Mouse (Mus musculus): ENCODE measurements around the gene Polrmt.

Gene Polrmt

DNA sequence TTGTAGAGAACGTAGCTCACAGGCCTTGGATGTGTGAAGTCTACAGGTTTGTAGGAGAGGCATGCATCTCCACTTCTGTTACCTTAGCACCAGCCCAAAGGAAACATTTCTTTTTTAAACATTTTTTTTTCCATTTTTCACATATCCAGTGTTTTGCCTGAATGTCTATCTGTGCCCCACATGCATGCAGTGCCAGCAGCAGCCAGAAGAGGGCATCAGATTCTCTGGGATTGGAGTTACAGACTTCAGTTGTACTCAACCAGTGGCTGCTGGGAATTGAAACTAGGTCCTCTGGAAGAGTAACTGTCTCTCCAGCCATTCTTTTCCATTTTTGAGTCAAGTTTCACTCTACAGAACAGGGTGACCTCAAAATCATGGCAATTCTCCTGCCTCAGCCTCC, 13.9 kb downstream of the Polrmt start:
- no peak for TF ChIP-seq GATA4 (IDR thresholded peaks at IDR 0.05; ENCODE audit: insufficient replicate concordance, low read length)

DNA sequence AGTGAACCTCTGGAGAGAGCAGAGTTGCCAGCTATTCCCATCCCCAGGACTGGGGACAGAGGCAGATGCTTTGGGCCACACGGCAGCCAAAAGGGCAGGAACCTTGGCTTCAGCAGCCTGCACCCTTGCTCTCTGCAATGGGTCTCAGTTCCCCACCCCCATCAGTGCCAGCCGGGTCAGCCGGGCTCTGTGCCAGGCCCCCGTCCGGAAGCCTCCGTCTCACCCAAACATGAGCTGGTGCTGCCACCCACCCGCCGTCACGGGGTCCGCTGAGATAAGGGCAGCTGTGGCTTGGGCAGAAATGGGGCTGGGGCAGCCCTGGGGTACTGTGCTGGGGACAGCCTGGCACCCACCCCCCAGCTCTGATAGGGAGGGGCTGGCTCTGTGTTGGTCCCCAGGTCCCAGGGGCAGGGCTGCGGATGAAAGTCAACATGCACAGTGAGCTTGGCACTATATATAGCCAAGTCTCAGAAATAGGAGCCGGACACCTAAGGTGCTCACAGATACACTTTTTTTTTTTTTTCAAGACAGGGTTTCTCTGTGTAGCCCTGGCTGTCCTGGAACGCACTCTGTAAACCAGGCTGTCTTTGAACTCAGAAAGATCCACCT, 16.9 kb downstream of the Polrmt start:
- no peak for TF ChIP-seq GATA4 (IDR thresholded peaks at IDR 0.05; ENCODE audit: insufficient replicate concordance, low read length)

DNA sequence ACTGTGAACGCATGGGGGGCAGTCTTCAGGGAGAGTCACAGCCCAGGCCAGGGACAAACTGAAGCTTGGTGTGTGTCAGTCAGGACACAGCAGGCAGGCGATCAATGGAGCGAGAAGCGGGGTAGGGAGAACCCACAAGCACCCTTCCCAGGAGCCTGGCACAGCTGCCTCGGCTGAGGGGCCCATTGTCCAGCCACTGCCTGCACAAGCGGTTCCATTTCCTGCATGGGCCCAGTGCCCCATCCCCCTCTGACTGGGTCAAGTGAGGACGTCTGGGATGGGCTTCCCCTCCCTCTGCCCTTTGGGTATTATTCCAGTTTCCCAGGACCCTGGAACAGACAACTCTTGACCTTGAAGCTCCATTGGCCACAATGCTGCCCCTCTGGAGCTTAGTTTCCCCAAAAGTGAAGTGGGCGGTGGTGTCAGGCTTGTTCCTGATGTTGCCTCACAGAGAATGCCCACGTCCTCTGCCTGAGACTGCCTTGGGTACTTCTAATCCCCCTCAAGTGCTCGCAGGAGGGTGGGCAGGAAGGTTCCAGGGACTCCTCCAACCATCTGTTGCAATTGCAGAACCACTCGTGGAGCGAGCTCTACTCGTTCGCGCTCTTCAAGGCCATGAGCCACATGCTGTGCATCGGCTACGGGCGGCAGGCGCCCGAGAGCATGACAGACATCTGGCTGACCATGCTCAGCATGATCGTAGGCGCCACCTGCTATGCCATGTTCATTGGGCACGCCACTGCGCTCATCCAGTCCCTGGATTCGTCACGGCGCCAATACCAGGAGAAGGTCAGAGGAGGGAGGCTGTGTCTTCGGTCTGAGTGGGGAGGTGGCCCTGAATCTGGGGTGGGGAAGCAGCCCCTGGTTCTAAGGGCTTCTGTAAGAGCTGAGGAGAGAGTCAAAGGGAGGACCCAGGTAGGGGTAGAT, 17.8 kb downstream of the Polrmt start:
- TF ChIP-seq GATA4 (IDR thresholded peaks at IDR 0.05; ENCODE audit: insufficient replicate concordance, low read length) = no peak

DNA sequence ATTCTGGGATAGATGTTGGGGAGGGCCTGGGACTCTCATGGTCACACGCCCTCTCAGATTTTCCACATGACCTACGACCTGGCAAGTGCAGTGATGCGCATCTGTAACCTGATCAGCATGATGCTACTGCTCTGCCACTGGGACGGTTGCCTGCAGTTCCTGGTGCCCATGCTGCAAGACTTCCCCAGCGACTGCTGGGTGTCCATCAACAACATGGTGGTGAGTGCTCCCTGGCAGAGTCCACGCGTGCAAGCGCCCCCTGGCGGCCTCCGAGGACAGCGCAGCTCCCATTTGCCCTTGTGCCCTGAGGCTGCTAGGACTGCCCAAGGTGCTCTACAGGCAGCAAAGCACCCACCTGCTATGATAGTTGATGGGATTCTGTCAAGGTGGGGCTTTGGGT, 20.3 kb downstream of the Polrmt start:
- no peak for TF ChIP-seq GATA4 (IDR thresholded peaks at IDR 0.05; ENCODE audit: insufficient replicate concordance, low read length)

DNA sequence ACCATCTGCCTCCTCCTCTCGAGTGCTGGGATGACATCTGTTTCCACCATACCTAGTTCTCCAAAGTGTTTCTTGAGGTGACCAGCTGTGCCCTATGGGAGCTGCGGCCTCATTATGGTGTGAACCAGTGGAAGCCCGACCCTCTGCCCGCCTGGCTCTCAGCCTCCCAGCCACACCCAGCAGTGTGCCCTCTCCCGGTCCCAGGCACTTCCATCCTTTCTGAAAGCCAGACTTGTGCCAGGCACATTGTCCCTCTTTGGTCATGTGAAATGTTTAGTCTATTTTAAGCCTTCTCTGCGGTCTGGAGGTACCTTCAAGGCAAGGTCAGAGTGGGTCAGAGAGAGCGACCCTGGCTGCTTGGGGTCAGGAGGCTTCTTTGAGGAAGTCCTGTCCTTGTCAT, 22.7 kb downstream of the Polrmt start:
- TF ChIP-seq GATA4 (IDR thresholded peaks at IDR 0.05; ENCODE audit: insufficient replicate concordance, low read length) = no peak

DNA sequence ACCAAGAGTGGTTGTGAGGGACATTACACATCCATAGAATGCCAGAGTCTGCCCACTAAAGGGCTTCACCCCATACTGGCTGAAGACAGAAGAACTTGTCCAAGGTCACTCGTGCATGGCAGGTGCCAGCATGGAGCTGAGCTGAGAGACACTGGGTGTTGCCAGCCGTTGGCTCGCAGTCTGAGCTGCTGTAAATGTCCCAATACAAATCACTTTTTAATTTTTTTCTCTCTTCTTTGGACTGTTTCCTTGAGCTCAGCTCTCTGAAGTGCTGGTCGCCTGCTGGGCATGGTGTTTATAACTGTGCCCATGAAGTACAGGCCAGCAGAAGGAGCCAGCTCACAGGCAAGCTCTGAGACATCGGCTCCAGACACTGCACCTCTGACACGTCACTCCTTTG, 23.3 kb downstream of the Polrmt start:
- TF ChIP-seq GATA4 (IDR thresholded peaks at IDR 0.05; ENCODE audit: insufficient replicate concordance, low read length) = no peak

DNA sequence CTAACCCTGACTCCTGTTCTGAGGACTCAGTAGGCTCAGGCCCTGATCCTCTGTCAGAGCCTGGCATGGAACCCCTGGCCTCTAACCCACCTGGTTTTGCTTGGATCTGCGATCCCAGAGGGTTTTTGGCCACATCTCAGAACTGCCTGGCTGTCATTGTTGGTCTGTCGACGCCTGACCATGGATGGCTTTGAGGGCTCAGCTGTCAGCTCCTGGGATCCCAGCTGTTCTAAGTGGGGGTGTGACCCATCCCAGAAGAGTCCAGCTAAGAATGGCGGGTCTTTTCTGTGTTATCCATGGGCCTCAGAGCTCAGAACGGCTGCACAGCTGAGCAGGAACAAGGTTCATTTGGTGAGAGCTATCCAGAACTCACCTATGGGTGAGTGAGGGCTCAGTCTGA, 25.3 kb downstream of the Polrmt start:
- no peak for TF ChIP-seq GATA4 (IDR thresholded peaks at IDR 0.05; ENCODE audit: insufficient replicate concordance, low read length)

DNA sequence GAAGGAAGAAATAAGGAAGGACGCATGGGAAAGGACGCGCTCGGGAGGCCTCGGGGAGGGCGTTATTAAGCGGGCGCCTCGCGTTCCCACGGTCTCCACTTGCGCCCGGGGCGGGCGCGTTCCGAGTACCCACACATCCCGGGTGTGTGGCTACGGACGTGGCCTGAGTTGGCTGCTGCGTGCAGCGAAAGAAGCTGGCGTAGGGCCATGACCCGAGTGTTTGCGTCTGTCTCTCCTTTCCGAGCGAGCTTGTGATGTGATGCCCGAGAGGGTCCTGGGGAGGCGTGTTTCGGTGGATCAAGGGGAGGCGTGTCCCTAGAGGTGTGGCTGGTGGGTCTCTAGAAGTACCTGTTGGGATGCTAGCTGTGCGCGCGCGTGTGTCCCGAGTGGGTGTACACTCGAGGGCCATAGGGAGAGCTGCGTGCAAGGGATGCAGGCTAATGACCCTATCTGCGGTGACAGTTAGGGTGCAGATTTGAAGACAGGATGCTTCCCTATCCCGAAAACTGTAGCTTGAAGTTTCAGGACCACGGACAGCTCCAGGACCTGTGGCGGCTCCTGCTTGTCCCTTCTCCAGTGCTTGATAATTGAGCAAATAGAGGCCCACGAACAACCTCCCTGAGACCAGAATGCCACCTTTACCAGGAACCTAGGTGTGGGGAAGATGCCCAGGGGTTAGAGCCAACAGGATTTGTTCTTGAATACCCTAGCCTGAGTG, 28.6 kb downstream of the Polrmt start:
- TF ChIP-seq GATA4 (IDR thresholded peaks at IDR 0.05; ENCODE audit: insufficient replicate concordance, low read length) = no peak

DNA sequence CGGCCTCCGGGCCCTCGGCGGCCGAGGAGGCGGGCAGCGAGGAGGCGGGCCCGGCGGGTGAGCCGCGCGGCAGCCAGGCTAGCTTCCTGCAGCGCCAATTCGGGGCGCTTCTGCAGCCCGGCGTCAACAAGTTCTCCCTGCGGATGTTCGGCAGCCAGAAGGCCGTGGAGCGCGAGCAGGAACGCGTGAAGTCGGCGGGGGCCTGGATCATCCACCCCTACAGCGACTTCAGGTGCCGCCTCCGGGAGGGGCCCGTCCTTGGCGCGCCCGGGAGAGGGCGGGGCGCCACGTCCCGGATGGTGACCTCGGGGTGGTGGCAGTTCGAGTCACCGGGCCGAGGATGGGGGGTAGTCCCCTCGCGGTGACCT, 29.4 kb downstream of the Polrmt start:
- no peak for TF ChIP-seq GATA4 (IDR thresholded peaks at IDR 0.05; ENCODE audit: insufficient replicate concordance, low read length)

DNA sequence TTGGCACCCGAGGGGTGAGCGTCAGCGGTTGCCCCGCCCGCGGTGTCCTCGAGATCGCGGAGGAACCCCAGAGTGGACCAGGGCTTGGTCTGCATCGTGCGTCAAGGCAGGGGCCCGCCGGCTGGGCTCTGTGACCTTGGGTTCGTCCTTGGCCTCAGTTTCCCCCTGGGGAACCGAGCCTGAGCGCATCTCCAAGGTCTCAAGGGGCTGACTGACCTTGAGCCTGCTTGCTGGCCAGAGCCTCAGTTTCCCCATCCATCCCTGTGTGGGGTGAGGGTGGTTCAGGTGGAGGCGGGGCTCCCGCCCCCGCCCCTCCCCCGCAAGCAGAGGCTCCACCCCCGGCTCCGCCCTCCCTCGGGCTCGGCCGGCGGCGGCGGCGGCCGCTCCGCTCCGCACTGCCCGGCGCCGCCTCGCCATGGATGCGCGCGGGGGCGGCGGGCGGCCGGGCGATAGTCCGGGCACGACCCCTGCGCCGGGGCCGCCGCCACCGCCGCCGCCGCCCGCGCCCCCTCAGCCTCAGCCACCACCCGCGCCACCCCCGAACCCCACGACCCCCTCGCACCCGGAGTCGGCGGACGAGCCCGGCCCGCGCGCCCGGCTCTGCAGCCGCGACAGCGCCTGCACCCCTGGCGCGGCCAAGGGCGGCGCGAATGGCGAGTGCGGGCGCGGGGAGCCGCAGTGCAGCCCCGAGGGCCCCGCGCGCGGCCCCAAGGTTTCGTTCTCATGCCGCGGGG, 30.0 kb downstream of the Polrmt start, which contains the start of gene Hcn2:
Hcn2 (plus strand) TSS at position 381 of the 734 bp plus-strand sequence.
- no peak for TF ChIP-seq GATA4 (IDR thresholded peaks at IDR 0.05; ENCODE audit: insufficient replicate concordance, low read length)

DNA sequence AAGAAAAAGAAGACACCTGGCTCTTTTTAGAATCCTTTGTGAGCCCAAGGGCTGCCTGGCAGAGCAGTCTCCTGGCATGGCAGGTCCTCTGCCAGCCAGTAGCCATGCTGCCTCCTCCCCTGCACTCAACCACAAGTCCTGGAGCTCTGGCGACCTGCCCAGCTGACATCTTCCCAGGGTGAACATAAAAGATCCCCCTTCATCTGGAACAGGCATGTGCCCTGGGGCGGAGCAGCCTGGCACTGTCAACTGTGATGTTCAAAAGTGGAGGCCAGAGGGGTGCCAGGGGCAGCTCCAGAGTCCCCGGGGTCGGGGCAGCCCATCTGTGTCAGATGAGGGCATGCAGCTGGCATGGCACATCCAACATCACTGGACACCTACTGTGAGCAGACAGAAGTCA, 31.4 kb downstream of the Polrmt start:
- TF ChIP-seq GATA4 (IDR thresholded peaks at IDR 0.05; ENCODE audit: insufficient replicate concordance, low read length) = no peak

DNA sequence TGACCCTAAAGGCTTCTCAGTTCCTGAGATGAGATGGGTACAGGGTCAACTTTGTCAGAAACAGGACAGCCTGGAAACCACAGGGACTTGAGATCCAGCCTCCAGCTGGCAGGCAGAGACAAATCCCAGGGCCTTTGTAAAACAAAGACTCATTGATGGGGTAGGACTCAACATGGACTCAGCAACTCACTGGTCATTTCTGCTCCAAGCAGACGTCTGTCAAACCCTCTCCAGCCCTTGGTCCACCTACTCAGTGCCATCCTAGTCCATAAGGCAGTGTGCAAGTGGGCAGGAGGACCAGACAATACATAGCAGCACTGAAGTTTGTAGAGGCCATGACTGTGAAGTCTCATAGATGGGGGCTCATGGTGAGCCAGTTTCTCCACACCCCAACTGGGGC, 33.2 kb downstream of the Polrmt start:
- TF ChIP-seq GATA4 (IDR thresholded peaks at IDR 0.05; ENCODE audit: insufficient replicate concordance, low read length) = no peak

DNA sequence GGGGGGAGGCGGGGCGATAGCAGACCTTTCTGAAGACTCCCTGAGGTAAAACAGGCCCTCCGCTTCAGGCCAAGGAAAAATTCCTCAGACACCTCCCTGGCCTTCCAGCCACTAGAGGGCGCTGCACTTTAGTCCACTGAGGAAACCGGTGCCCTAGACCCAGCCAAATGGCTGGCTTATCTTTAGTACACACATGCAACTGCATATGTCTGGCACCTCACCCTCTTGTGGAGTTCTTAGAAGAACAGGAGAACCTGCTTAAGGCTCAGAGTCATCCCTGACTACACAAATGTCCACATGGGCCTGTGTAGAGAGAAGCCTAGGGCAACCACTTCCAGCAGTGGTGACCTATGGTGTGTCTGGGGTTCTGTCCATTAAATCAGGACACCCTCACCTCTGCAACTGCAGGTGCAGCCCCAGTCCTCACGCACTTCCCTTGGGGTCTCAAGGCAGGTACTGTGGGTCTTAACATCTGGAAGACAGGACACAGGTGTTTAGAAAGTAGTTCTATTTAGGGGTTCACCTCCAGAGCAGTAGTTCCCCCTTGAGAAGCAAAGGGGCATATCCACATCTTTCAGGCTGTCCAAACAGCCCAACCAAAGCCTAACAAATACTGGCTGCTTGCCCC, 33.8 kb downstream of the Polrmt start:
- no peak for TF ChIP-seq GATA4 (IDR thresholded peaks at IDR 0.05; ENCODE audit: insufficient replicate concordance, low read length)

DNA sequence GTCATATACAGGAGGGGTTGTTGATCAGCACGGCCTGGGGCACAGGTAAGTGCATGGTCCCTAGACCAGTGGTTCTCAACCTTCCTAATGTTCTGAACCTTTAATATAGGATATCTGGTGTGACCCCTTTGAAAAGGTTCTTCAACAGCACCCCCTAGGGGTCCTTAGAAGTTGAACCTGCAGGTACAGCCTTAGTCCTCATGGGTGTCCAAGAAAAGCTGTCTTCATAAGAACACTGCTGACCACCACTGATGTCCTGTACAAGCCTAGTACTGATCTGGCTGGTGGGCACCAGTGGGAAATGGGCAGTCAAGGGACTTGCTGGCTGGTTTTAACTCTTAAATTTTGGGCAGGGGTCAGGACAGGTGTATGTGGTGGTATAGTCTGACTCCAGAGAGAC, 34.4 kb downstream of the Polrmt start:
- TF ChIP-seq GATA4 (IDR thresholded peaks at IDR 0.05; ENCODE audit: insufficient replicate concordance, low read length) = no peak

DNA sequence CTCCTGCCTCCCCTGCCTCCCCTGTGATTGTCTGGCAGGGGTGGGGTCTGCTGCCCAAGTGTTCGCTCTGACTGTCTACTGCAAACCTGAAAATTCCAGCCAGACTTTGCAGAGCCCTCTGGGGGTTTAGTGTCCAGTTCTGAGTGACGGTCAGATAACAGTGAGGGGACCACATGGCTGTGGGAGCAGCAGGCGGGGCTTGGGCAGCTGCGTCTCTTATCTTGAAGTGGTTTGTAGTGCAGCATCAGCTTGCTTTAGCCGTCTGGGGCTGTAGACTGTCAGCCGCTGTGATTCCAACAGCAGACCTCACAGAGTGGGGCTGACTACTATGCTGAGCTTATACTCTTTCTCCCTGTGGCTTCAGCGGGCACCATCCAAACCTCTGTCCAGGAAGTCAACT, 37.1 kb downstream of the Polrmt start:
- no peak for TF ChIP-seq GATA4 (IDR thresholded peaks at IDR 0.05; ENCODE audit: insufficient replicate concordance, low read length)

All from liver, adult (tissue).